Mouse (Mus musculus): ENCODE measurements around the gene Nt5c3b.

Nt5c3b gene

DNA sequence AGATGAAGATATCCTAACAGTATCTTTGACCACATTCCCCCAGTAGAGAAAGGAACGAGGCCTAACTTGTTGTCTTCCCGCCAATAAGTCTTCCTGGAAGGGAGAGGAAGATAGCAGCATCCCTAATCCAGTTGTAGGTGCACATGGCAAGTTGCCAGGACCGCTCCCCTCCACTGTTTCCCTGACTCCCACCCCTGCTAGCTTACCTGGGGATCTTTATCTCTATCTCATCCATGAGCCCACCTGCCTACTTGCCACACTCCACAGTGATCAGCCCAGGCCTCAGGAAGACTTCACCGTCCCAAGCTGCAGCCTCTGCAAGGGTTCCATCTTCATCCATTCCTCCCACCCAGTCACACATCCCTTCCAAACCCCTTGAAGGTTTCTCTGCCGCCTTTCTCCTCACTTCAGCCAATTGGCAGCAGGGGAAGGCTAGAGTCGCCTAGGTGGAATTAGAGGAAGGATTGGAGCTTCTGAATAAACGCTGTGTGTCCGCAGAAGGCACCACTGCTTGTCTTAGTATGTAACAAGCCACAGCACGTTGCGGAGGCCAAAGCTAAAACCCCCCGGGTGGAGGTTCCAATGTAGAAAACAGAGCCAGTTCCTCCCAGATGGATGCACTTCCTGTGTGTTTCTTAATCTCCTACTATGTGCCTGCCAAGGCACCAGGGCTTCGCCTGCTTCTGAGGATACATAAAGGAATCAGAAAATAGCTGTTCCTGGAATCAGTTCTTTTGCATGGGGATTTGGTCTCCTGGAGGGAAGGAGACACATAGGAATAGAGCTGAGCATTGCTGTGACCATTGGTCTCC is 41.7 kb downstream of the Nt5c3b start:
- DNase-seq (ENCODE audit: low read depth, low spot score): no peak

GRCm38 (mm10) chr11:100399320-100399719 is 42.3 kb downstream of the Nt5c3b start:
- no peak for DNase-seq (ENCODE audit: low read depth, low spot score)

- DNase-seq (ENCODE audit: low read depth, low spot score): no peak
These were observed 43.1 kb downstream of the Nt5c3b start for GRCm38 (mm10) chr11:100398517-100398916.

DNA sequence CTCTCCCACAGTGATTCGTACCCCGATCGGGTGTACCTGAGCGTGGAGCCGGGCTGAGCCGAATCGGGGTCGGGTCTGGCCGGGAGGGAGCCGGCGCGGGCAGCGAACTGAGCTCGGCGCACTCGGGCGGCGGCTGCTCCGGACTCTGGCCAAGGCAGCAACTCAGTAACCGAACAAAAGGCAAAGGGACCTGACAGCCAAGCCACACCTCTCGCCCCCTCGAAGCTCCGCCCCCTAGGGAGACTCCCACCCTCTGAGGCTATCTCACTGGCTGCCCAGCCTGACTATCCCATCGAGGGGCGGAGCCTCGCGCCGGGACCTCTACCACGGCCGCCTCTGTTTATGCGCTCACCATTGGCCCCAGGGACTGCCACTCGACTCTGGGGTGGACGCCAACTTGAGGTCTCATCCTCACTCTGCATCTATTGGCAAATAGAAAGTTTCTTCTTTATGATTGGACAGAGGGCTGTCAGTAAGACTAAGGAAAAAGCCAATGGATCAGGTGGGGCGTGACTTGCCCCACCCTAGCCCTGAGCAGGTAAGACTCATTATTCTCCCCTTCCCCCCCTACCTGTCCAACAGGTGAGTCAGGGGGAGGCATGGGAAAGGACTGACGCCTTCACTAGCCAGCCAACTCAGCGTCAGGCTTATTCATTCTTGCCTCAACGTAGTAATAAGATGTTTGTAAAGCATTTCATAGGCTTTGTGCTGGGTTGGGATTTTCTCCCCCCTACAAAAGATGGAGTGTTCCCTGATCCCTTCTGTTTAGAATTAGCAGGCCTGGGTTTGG is 43.8 kb downstream of the Nt5c3b start, which contains the start of gene Jup:
Jup (minus strand) TSS at position 164 of the 790 bp plus-strand sequence.
- DNase-seq (ENCODE audit: low read depth, low spot score): peak; percentile 100

- DNase-seq (ENCODE audit: low read depth, low spot score): peak; percentile 80
These were observed 44.6 kb downstream of the Nt5c3b start for GRCm38 (mm10) chr11:100396886-100397599.

GRCm38 (mm10) chr11:100395861-100396631 is 45.6 kb downstream of the Nt5c3b start:
- peak; percentile 88 for DNase-seq (ENCODE audit: low read depth, low spot score)

DNA sequence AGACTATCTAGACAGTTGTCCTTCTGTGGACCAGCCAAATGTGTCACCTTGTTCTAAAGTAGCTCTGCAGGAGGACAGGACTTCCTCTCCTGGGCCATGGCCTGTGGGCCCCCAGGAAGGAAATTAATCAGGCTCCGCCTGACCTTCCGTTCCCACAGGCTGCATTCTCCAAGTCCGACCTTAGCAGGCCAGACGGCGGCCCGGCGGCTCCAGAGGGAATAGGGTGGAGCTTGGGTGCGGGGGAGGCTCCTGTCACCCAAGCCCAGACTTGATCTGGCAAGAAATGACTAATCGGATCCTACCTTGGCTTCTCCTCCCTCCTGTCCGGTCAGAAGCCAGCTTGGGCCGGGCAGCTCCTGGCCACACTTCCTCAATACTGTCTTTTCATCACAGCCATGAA is 46.4 kb downstream of the Nt5c3b start:
- DNase-seq (ENCODE audit: low read depth, low spot score): peak; percentile 92

DNA sequence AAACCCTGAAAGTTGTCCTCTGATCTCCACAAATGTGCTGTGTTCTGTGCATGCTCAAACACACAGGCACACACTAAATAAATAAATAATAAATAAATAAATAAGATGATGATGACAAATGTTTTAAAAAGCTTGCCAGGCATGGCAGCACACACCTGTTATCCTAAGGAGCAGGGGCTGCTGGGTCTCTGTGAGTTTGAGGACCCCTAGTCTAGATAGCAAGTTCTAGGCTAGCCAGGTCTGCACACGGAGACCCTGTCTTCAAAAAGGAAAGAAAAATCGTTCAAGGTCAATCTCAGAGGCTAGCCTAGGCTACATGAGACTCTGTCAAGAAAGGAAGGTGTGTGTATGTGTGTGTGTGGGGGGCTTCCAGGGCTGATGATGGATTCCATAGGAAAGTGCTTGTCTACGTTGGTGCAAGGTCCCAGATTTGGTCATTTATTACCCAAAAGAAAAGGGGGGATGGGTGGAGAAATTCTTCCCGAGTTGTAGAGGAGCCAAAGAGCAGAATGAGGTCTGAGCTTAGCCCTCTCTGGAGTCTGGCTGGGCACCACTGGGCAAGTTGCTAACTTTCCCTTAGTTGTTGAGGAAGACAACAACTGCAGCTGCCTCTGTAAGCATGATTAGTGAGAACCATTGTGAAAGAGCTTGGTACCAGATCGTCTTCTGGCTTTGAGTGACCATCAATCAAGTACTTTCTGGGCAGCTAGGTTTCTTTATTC is 47.1 kb downstream of the Nt5c3b start:
- DNase-seq (ENCODE audit: low read depth, low spot score): no peak

DNA sequence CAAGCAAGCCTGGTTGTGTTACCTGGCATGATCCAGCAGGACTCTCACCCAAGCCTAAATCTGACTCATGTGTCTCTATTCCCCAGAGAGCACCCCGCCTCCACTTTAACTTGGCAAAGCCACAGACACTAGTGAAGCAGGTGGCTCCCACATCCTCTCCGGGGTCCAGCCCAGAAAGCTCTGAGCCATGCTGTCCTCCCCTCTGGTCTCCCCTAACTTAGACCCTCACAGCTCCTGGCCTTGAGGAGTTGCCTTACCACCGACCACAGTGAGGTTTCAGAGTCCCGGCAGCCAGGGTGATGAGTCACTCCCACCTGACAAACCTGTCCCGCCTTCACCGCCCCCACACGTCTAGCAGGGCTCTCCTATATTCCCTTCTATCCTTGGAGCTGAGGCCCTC is 47.9 kb downstream of the Nt5c3b start:
- peak; percentile 72 for DNase-seq (ENCODE audit: low read depth, low spot score)

GRCm38 (mm10) chr11:100392958-100393357 is 48.6 kb downstream of the Nt5c3b start:
- DNase-seq (ENCODE audit: low read depth, low spot score): peak; percentile 80

DNA sequence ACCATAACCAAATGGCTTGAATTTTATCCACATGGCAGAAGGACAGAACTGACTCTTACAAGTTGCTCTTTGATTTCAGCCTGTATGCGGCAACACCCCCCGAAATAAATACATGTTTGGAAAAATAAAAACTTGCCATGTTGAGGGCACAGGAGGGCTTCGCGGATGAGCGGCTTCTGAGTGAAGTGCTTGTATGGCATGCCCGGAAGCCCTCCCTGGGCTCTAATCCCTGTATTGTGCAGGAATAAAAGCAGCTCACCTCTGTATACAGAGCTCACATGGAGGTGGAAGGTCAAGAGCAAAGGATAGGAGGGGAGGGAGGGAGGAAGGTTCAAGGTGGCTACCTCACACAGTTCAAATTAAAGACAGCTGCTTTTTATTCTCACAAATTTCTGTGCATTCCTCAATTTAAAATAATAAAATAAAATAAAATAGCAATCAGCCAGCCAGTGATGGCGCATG is 49.7 kb downstream of the Nt5c3b start:
- DNase-seq (ENCODE audit: low read depth, low spot score): no peak

DNA sequence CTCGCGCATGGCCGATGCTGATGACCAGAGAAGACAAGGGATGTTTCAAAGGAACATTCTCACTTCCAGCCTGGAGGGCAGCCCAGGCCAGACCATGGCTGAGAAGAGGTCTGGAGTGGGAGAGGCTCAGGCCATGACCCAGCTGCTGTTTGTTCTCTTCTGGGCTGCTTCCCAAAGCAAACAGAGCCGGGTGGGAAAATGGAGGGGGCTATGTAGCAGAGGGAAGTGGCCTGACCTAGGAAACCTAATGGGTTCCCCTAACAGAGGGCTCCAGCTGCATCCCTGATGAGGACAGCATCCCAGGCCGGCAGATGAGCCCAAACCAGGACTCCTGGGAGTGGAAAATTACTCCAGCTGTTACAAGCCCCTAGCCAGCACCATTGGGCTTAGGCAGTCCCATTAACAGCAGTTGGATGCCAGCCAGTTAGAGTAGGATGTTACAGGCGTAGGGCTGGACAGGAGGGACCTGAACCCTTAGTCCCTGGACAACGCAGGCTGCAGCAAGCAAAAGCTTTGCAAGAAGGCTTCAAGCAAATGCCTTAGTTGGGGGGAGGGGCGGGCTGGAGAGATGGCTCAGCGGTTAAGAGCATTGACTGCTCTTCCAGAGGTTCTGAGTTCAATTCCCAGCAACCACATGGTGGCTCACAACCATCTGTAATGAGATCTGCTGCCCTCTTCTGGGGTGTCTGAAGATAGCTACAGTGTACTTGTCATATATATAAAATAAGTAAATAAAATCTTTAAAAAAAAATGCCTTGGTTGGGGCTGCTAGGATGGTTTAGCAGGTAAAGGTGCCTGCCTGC is 50.3 kb downstream of the Nt5c3b start:
- peak; percentile 86 for DNase-seq (ENCODE audit: low read depth, low spot score)

GRCm38 (mm10) chr11:100389931-100390445 is 51.6 kb downstream of the Nt5c3b start:
- DNase-seq (ENCODE audit: low read depth, low spot score): peak; percentile 94

DNA sequence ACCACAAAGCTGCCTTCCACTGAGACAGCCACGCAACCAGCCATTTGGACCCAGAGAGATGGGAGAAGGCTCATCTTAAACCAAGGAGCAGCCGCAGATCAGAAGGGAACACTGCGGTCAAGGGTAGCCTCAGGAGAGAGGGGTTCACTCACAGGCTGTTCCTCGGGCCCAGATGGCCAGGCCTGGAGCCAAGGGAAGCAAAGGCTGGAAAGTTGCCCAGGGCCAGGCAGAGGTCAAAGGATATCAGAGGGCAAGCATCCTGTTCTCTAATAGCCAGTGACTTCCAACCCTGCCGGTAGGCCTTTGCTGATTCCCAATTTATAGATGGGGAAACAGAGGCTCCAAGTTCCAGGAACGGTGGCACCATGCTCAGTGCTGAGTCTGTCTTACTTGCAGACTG is 53.0 kb downstream of the Nt5c3b start:
- peak; percentile 69 for DNase-seq (ENCODE audit: low read depth, low spot score)

GRCm38 (mm10) chr11:100387589-100388375 is 53.8 kb downstream of the Nt5c3b start:
- peak; percentile 92 for DNase-seq (ENCODE audit: low read depth, low spot score)

GRCm38 (mm10) chr11:100387111-100387510 is 54.5 kb downstream of the Nt5c3b start:
- DNase-seq (ENCODE audit: low read depth, low spot score): no peak

DNA sequence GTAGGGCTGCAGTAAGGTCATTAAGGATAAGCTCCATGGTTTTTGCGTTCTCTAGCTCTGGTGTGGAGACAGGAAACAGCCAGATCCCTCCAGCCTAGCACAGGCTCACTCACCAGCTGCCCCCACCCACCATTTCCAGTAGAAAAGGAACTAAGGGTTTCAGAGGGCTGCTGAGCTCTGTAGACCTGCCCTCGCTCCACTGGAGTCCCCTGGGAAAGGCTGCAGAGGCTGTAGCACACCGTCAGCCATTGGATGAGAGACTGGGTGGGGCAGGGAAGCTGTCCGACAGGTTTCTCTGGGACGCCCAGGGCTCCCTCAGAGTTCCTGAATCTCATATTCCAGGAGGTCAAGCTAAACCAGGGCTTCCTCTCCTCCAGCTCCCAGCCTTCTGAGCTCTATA is 55.0 kb downstream of the Nt5c3b start:
- DNase-seq (ENCODE audit: low read depth, low spot score): no peak

GRCm38 (mm10) chr11:100385016-100385415 is 56.6 kb downstream of the Nt5c3b start:
- DNase-seq (ENCODE audit: low read depth, low spot score): no peak

- no peak for DNase-seq (ENCODE audit: low read depth, low spot score)
These were observed 58.9 kb downstream of the Nt5c3b start for GRCm38 (mm10) chr11:100382682-100383081.
